Mouse (Mus musculus) common myeloid progenitor, adult 5-6 weeks (primary cell): ENCODE data around the gene Mtif3. TPM values are rescaled to one million over a fixed set of nuclear protein-coding genes. Genes with fewer than 3 reads are reported as not detected.

Source experiments
- ATAC-seq: replicated peaks from 2 replicates; pipeline ENCODE4 v1.8.0; 2016; ENCODE audit warnings: low read depth, mild to moderate bottlenecking, moderate TSS enrichment, inconsistent platforms; ENCODE audit not compliant: poor library complexity, severe bottlenecking
- total RNA-seq: library from RNA; stranded (forward); fragments of 200-1000, 187-1606 nt; gene quantifications from 2 replicates; pipeline ENCODE4 v1.2.3, GENCODE M21; 2017

Gene Mtif3
- 25.1 and 27.8 TPM in 2 replicates for total RNA-seq

DNA sequence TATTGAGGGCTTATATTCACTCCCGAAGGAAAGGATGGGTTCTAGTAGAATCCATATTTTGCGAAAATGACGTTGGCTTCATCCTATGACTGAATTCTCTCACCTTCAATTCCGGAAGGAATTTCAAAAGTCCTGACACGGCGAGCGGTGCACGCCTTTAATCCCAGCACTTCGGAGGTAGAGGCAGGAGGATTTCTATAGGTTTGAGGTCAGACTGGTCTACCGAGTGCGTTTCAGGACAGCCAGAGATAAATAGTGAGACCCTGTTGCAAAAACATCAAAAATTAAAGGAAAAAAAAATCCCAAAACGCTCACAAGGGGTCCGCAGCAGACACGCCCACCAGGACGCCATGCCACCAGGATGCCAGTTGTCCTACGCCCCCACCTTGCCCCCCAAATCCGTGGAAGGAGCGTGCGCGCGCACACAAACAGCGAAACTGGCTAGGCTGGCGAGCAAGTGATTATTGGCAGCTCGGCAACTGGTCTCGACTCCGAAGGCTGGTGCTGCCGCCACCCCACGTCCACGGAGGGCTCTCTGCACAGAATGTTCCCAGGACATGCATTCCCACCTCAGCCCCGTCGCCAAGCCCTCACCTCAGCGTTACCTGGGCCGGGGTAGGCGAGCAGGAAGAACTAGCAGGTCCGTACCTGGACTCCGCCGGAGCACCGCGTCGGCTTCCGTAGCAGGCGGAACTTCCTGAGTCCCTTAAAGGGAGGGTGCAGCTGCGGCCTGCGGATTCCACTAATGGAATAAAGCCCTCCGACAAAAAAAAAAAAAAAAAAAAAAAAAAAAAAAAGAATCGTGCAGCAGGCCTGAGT lies at the start of gene Mtif3:
Mtif3 (minus strand) TSS at position 683 of the 819 bp plus-strand sequence.
- peak; percentile 97 for ATAC-seq

DNA sequence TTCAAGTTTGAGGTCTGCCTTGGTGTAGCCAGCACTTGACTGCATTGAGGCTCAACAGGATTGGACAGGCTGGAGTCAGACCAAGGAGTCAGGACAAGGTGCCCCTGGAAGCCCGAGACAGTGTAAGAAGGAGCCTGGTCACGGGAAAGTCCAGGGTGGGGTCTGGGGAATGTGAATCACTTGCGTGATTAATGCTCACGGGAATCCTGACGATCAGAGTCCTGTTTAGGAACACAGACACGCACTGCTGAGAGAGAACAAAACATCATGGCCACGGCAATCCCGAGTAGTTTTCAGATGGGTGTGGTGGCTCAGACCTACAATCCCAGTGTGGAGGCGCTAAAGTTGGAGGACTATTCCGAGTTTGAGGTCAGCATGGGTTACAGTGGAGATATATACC lies 47.7 kb upstream of the Mtif3 start:
- no peak for ATAC-seq

DNA sequence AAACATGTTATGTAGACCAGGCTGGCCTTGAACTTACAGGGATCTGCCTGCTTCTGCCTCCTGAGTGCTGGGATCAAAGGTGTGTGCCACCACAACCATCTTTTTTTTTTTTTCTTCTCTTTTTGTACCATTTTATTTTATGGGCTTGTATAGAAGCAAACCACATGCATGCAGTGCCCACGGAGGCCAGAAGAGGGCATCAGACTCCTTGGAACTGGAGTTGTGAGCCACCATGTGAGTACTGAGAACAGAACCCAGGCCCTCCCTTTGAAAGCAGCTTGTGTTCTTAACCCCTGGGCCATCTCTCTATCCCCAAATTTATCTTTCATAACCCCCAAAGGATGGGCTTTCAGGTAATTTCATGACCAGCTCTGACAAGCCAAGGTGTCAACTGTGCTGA lies 39.7 kb upstream of the Mtif3 start:
- no peak for ATAC-seq

DNA sequence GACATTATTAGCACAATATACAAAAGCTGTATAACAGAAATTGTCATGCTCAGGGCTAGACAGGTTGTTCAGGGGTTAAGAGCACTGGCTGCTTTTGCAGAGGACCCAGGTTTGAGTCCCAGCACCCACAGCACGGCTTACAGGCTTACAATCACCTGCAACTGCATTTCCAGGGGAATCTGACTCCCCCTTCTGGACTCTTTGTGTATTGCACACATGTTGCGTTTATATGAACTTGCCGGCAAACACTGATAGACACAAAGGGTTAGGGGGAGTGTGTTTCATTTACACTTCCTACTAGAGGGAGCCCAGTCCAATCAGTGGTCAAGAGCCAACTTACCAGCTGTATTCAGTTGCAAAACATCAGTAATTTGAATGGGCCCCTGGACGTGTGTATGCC lies 37.7 kb upstream of the Mtif3 start:
- ATAC-seq, result no peak

DNA sequence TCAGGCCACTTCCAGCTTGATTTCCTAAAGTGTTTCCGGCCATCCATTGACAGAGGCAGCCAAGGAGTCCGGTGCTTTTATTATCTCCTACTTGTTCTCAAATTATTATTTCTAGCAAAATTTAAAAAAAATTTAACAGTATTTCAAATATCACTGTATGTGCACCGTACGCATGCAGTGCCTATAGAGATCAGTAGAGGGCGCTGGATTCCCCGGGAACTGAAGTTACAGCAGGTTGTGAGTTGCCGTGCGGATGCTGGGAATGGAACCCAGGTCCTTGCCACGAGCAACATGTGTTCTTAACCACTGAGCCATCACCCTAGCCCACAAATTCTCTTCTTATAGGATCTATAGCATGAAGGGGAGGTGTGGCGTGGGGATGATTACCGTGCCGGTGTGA lies 35.2 kb upstream of the Mtif3 start:
- ATAC-seq, result no peak

DNA sequence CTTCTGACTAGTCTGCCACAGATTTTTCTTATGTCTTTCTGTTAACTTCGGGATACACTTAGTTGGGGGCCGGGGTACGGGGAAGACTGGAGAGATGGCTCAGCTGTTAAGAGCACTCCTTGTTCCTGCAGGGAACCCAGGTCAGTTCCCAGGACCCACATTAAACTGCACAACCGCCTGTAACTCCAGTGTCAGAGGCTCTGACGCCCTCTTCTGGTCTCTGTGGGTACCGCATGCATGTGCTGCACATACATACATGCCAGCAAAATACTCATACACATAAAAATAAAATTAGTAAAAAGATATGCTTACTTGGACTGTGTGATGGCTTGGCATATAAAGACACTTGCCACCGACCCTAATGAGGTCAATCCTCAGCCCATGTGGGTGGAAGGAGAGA lies 33.2 kb upstream of the Mtif3 start:
- ATAC-seq, result no peak

DNA sequence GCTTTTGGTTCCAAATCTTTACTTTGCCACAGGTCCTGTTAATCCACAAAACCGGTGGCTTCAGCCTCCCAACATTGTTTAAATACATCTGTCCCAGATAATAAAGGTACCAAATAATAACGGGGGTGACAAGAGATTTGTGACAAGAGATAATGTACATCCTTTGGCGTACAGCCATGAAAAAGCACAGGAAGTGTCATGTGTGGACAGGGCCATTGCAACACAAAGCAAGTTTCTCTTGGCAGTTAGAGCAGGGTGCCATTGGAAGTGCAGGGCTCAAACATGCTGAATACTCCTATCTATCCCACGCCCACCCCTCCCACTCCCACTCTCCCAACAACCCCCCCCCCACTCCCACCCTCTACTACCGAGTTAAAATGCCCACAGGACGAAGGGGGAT lies 31.4 kb upstream of the Mtif3 start:
- ATAC-seq, result no peak

DNA sequence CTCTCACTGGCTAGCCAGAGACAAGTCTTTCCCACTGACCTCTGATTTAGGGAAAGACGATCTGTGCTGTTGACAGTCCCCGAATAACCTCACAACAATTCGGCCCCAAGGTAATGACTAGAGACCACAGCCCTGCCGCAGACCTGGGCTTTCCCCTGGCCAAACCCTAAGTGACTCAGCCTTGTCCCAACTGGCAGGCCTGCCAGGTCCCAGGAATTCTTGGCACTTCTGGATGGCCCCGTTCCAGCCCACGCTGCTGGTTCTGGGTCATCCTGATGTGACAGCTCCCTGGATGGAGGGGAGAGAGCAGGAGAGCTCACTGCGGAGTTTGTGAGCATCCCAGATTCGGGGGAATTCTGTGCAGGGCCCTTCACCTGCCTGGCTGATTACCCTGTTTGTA lies 29.9 kb upstream of the Mtif3 start:
- ATAC-seq, result no peak

DNA sequence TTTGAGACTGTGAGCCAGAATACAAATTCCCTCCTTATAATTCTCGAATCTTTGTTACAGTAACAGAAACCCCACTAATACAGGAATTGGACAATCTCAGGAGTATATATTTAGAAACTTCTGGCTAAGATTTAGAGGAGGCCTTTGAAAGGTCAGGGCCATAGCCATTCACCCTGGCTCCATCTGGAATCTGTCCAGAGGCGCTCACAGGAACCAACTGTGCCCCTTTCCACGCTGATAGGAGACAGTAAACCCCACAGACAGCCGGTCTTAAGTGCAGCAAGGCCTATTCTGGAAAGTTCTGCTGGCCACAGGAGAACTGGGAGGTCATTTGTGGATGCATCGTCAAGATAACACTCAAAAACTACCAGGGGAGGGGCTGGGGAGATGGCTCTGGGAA lies 25.5 kb upstream of the Mtif3 start:
- ATAC-seq, result no peak

DNA sequence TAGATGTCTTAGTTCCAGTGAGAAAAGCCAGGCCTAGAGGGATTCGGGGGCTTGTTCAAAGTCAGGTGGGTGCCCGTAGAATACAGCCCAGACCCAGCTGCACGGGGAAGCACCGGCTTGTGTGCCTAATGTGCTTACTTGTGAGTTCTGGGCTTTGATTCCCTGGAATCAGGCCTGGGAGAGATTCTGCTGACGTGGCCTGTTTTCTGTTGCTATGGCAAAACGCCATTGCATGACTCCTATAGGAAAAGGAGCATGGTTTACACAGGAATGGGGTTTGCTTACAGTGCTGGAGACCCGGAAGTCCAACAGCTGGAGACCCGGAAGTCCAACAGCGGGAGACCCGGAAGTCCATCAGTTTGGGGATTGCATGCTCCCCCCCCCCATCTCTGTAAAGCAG lies 24.0 kb upstream of the Mtif3 start:
- no peak for ATAC-seq

DNA sequence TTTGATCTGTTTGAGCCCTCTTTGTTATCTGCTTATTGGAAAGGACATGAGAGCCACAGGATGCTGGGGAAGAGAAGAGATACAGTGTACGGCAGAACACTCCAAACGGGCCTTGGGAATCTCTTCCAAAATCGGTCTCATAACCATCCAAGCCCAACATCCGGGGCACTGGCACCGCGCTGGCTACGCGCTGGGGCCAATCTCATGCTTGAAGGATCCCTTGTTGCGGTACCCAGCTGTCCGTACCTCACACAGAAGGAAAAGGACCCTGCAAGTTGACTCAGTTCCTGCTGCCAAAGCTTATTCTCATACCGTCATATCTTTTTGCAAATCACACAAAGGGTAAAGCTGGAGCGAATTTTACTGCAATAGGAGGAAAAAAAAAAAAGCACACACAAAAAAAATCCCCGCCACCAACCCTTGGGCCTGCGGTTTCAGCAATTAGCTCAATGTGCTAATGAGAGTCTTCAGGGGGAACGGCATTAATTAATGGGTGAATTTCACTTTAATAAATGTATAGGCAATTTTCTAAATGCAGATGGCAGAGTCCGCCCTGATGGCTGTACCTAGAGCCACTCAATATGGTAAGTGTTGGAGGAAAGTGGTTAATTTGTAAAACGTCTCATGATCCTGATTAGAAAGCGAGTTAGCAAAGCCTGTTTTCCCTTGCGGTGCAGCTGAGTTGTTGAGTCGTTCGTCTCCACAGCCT lies 22.3 kb upstream of the Mtif3 start:
- ATAC-seq, result no peak

DNA sequence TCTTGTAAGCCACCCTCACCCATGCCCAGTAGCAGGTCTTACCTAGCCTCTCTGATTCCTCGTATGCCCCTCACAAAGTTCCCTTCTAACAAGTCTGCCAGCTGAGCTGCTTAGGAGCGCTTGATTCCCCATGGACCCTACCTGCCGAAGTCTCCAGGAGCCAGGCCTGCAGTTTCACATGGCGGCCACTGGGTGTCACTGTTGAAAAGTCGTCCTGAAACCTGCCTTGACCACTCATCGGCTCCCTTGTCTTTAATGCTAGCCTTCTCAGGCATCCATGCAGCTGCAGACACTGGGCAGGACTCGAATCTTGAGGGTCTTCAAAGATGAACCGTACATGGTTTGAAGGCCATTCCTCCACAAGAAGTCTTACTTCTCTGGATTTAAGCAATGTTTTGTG lies 19.6 kb upstream of the Mtif3 start:
- peak; percentile 85 for ATAC-seq

DNA sequence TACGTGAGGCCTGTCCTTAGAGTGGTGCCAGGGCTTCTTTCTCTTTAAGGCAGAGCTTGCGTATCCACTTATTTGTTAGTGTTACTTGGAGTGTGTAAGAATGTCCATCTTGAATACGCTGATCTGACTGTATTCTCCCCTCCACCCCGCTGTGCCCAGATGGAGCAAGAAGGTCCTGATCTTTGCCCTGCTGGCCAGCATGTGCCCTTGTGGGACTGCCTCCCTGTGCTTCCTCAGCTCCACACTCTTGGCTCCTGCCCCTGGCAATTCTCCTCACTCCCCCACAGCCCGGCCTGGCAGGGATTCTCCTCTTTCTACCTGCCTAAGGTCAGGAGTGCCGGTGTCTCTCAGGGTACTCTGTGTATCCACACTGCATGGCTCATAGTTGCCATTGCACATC lies 17.8 kb upstream of the Mtif3 start:
- ATAC-seq, result no peak

DNA sequence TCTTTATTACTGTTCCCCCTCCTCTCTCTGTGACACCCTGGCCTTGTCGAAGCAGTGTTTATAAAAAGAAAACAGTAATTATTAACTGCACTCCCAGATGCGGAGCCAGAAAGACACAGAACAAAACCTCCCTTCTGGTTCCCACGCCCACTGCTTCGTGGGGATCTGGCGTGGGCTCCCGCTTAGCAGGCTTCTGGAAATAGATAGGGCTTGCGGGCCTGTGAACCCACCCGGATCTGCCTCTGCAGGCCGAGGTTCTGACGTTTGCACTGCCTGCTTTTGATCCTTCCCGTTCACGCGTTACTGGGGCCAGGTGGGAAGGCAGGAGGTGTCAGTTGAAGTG lies 11.2 kb upstream of the Mtif3 start:
- ATAC-seq, result no peak

DNA sequence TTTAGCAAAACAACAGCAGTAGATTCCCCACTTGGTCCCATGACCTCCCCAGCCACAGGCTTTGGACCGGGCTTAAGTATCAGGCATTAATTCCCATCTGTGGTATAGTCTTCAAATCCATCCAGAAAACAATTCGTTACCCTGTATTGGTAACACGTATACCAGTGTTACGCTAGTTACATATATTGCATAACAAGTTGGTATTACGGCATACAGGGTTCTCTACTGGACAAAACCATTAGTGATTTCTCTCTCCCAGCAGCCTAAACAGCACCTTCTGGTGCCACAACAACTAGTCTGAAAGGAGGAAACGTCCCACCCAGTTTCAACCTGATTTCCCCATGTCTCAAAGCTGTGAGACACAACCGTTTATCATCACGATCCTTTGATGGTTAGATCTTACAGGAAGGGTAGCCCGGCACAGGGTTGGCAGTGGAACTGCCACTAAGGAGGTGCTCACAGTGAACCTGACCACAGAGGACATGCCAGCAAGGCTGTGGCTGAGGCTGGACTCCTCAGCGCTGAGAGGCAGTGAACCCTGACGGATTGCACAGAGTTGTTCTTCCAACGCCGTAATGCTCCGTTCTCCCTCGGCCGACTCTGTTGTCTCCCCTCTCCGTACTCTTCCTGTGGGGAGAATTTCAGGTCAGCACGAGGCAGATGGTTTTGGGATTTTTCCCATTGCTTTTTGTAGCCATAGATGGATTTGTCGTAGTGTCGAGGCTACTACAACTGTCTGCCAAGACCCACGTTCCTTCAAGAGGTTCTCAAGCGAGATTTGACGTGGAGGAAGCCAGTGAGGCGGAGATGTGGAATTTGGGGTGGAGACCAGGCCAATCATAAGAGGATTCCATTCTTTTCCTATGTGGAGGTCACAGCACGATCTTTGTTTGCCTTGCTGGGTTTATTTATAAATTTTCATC lies 10.5 kb upstream of the Mtif3 start:
- no peak for ATAC-seq

DNA sequence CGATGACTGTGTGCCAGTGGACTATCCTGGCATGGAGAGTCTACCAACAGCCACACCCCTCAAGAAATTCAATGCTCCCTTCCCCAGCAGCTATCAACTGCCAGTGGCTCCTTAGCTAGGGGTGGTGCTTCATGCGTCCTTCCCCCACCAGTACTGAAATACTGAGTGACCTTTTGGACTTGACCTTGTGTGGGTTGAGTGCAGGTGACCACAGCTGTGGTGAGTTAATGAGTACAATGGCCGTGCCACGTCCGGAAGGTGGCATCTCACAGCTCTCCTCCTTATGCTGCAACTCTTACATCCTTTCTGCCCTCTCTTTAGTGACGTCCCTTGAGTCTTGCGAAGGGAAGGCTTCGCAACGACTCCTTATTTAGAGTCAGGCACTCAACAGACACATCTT lies 9.8 kb upstream of the Mtif3 start:
- no peak for ATAC-seq

DNA sequence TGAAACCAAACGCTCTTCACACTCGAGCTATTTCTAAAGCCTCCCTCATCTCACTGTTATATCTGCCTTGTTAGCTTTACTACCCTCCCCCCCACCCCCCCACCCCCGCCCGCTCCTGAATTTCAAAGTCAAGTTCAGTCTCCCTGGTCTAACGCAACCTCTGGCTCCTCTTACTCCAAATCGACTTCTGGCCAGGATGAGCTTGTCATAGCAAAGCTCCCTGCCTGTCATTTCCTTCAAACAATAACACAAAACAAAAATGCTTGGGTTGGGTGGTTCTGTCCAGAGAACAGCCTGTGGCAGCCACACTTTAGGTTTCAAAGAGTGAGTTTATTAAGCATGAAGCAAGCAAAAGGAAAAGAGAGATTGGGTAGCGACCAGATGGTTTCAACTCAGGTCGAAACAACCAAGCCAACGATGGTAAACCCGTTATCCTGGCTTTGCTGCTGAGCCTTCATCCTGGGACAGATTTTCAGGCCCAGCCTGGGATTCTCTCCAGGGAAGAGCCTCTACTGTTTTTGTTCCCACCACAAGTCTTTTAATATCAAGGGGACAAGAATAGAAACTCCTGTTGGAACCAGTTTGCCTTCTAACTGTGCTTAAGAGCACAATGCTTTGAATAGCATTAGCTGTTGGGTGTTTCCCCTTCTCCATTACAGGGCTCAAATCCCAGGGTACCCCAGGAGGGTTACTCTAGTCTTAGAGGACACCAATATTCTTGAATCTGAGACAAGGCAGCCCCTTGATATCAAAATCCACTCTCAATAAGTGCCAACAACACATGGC lies 8.4 kb upstream of the Mtif3 start:
- ATAC-seq, result no peak

DNA sequence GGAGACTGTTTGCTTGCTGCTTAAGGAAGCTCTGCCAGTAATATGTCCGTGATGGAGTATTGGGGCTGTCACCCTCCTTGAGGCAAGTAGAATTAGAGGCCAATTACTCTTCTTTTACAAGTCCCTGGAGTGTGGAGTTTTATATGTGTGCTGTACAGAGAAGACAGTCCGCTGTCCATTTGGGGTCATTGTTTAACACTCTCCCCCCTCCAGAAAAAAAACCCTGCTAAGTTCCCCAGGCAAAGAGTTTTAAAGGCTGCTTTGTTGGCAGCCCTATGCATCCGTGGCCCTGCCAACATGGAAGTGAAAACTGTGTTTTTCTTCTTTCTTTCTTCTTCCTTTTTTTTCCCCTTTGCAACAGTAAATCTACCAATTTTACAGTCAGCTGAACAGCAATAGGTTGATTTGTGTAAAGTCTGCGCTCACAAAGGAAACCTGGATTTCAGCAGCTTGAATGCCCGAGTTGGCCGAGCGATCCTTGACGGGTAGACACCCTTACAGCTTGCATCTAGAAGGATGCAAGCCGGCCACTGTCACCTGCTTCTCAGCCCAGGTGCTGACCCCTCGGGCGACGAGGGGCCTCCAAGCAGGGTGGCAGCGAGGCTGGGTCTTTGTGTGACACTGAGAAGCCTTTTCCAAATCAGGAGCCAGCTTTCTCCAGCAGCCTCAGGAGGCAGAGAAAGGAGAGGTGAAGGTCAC lies 5.2 kb upstream of the Mtif3 start:
- ATAC-seq, result no peak

DNA sequence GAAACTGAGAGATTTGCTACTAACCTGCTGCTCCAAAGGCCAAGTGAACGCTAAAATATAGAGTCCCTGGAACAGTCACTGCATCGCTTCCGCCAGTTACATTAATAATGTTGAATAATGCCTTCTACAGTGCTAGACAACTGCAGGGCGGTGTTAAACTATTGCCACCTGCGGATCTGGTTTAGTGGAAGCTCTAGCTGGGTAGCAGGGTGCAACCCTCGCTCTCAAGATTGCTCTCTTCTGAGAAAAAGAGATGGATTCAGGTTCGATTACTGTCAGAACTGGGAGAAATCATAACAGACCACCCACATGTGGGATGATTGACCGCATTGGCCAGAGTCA lies 308 bp upstream of the Mtif3 start:
- peak; percentile 11; the same call in 1 of the 2 replicates for ATAC-seq

DNA sequence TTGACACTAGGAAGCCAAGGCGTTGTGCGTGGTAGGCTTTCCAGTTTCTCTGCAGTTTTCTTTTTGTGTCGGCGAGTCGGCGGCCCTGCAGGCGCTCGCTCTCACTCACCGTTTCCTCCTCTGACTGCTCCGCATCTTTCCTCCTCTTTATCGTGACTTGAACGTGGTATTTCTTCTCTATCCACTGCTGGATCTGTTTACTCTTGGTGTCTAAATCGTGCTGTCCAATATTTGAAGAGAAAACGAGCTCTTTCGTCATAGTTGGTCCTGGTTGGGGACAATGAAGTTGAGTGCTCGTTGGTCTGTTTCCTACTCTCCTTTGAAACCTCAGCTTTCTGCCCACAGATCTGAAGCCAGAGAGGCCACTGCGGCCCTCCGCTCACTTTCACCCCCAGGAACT lies 6.9 kb downstream of the Mtif3 start:
- ATAC-seq, result no peak
